In the genomic region with DNA sequence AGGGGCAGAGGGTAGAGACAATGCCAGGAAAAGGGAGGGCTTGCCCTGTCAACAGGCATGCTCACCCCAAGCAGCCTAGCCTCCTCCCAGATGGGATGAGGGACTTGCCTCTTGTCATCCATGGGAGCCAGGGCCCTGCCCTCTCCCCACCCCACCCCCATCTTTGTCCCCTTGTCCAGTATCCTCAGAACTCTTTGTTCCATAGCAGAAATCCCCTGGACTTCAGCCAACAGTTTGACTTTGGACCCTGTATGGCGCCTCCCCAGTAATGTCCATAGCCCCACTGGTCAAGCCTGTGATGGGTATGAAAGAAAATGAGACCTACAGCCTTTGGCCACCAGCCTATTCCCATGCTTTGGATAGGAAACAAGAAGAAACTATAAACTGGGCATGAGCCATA, we compare ENCODE assay signal across 14 mouse cellular contexts. TPM values are rescaled to one million over a fixed set of nuclear protein-coding genes. Genes with fewer than 3 reads are reported as not detected.
DNase-seq lines count a peak whose midpoint lies in the region; ATAC-seq and TF ChIP-seq lines count a peak whose summit lies in the region.
"Had no signal": no experiment of that assay in that cellular context is flagged by ENCODE, and none has a peak within 500 bp of the region (broad histone marks: within the 10 kb centered on the region; RNA-seq: fewer than 3 reads in every experiment).

No protein-coding gene starts in this region.

- peaks cover 49% of the 10 kb centered on the region for H3K4me1 ChIP-seq in hindbrain, embryonic 10.5 days (replicated peaks)
- peaks cover 18% of the 10 kb centered on the region for H3K4me1 ChIP-seq in hindbrain, embryonic 16.5 days (ENCODE audit: control insufficient read depth, insufficient read depth, low read depth, low read length)
- H3K4me1 ChIP-seq in liver, adult 2 months (ENCODE audit: control insufficient read depth, insufficient read depth, low read length), result peaks cover 10% of the 10 kb centered on the region

- TF ChIP-seq CTCF in liver, adult 2 months (IDR thresholded peaks at IDR 0.05; ENCODE audit: low read depth, low read length), result no peak
- TF ChIP-seq CTCF in Patski (IDR thresholded peaks at IDR 0.05), result no peak

- H3K9me3 ChIP-seq in hindbrain, embryonic 10.5 days, result no peaks in the 10 kb centered on the region
- H3K9me3 ChIP-seq in hindbrain, embryonic 16.5 days (ENCODE audit: control insufficient read depth, low read length), result no peaks in the 10 kb centered on the region
- H3K9me3 ChIP-seq: embryonic facial prominence, embryonic 12.5 days; forebrain, embryonic 13.5 days; midbrain, embryonic 13.5 days had no signal

- H3K27ac ChIP-seq in hindbrain, embryonic 10.5 days, result peak overlapping the region; percentile 86
- no peak overlapping the region for H3K27ac ChIP-seq in hindbrain, embryonic 16.5 days (ENCODE audit: low read depth, low read length)
- H3K27ac ChIP-seq in liver, adult 2 months (replicated peaks; ENCODE audit: insufficient read depth, low read depth, low read length), result no peak overlapping the region
- H3K27ac ChIP-seq: embryonic facial prominence, embryonic 12.5 days; forebrain, embryonic 13.5 days; midbrain, embryonic 13.5 days had no signal

- WGBS in hindbrain, embryonic 10.5 days, result 98% methylated on average over 1 of the region's 1 CpGs
- 75% methylated on average over 1 of the region's 1 CpGs for WGBS in hindbrain, embryonic 16.5 days
- WGBS in liver, adult 2 months, result 64% methylated on average over 1 of the region's 1 CpGs

- no peak for ATAC-seq in hindbrain, embryonic 16.5 days
- ATAC-seq in Patski, result peak; percentile 24
- ATAC-seq: forebrain, embryonic 13.5 days; midbrain, embryonic 13.5 days had no signal

- DNase-seq in hindbrain, embryonic 10.5 days (ENCODE audit: low spot score), result no peak
- DNase-seq in liver, adult 2 months (ENCODE audit: extremely low read depth, low read depth, low spot score), result peak; percentile 42
- no peak for DNase-seq in liver
- DNase-seq in Patski (ENCODE audit: low read depth, low spot score), result no peak
- peak; percentile 49 to 64 for DNase-seq in kidney, postnatal 36 days
- no peak for DNase-seq in right cerebral cortex, postnatal 10 days (ENCODE audit: low spot score in 2 of 2)
- DNase-seq in right cerebral cortex, postnatal 14 days, result no peak
- DNase-seq: cerebellum, postnatal 14 days; spleen, adult 18-20 months had no signal

- in situ Hi-C loops in Patski (cut with MboI; ENCODE audit: low pct_unique_long_range_greater_than_20kb), result no loop called here

- H3K4me3 ChIP-seq in hindbrain, embryonic 10.5 days, result no peak overlapping the region
- no peak overlapping the region for H3K4me3 ChIP-seq in hindbrain, embryonic 16.5 days (ENCODE audit: low read length)
- no peak overlapping the region for H3K4me3 ChIP-seq in liver, adult 2 months (ENCODE audit: insufficient read depth, low read depth, low read length)
- H3K4me3 ChIP-seq: embryonic facial prominence, embryonic 12.5 days; forebrain, embryonic 13.5 days; midbrain, embryonic 13.5 days had no signal

- peaks cover 37% of the 10 kb centered on the region for H3K36me3 ChIP-seq in hindbrain, embryonic 10.5 days
- H3K36me3 ChIP-seq in hindbrain, embryonic 16.5 days (ENCODE audit: control insufficient read depth, insufficient read depth, low read length), result no peaks in the 10 kb centered on the region
- peaks cover 11% of the 10 kb centered on the region for H3K36me3 ChIP-seq in liver, adult 2 months (ENCODE audit: control insufficient read depth, insufficient read depth, low read length)

- H3K27me3 ChIP-seq in hindbrain, embryonic 10.5 days (ENCODE audit: insufficient read depth, poor library complexity, severe bottlenecking), result no peaks in the 10 kb centered on the region
- H3K27me3 ChIP-seq in hindbrain, embryonic 16.5 days (replicated peaks; ENCODE audit: control insufficient read depth, insufficient read depth, low read length), result no peaks in the 10 kb centered on the region
- no peaks in the 10 kb centered on the region for H3K27me3 ChIP-seq in liver, adult 2 months (ENCODE audit: control insufficient read depth, insufficient read depth, low read length)
- H3K27me3 ChIP-seq in Patski, result no peaks in the 10 kb centered on the region
- H3K27me3 ChIP-seq: CH12.LX; embryonic facial prominence, embryonic 12.5 days; forebrain, embryonic 13.5 days; midbrain, embryonic 13.5 days had no signal

- no peak overlapping the region for H3K9ac ChIP-seq in hindbrain, embryonic 16.5 days (ENCODE audit: low read depth, low read length)
- H3K9ac ChIP-seq in liver, adult 2 months (ENCODE audit: low read depth, low read length), result no peak overlapping the region
- H3K9ac ChIP-seq: embryonic facial prominence, embryonic 12.5 days; forebrain, embryonic 13.5 days; midbrain, embryonic 13.5 days had no signal

- POLR2A ChIA-PET in Patski (lab: Charles Lee), result interaction anchor here (0.9 to 5.5 kb wide), 7 partner anchors 8 to 60 kb away, joined by 3 to 43 read pairs (median 4); a partner anchor contains a TSS

- H3K79me2 ChIP-seq in liver, adult 2 months (ENCODE audit: control insufficient read depth, insufficient read depth, low read length), result no peaks in the 10 kb centered on the region

- no peak for TF ChIP-seq POLR2A in liver, adult 2 months (IDR thresholded peaks at IDR 0.05; ENCODE audit: extremely low read depth, insufficient read depth, low read length)

- CTCF ChIA-PET in Patski (lab: Charles Lee), result interaction anchor here (1.2 to 1.7 kb wide), 5 partner anchors 9 to 120 kb away, joined by 3 to 6 read pairs (median 4); no protein-coding TSS in a partner anchor

- no peak overlapping the region for H3K4me2 ChIP-seq in hindbrain, embryonic 16.5 days (ENCODE audit: low read length)
- H3K4me2 ChIP-seq: embryonic facial prominence, embryonic 12.5 days; forebrain, embryonic 13.5 days; midbrain, embryonic 13.5 days had no signal

RNA-seq across cellular contexts. Expression of a gene that starts 16.6 kb away (rescaled TPM):
- 7.2 TPM in 2 replicates for polyA plus RNA-seq in hindbrain, embryonic 10.5 days (2016; fragmentation: Nextera tagmentation; extraction: Ambion mirVana)
- 8.0 and 9.8 TPM in 2 replicates for polyA plus RNA-seq in hindbrain, embryonic 16.5 days (2015; fragmentation: Nextera tagmentation; extraction: Ambion mirVana)
- 3.0 and 3.3 TPM in 2 replicates for total RNA-seq in liver, adult 2 months (2014; rRNA removed)
- 4.6 and 6.6 TPM in 2 replicates for polyA plus RNA-seq in liver, adult 2 months (2012; rRNA removed)
- 414 TPM for polyA plus RNA-seq in Patski (2021)

RNA-seq across cellular contexts. Expression of a gene that starts 47.3 kb away (rescaled TPM):
- 86.7 and 90.7 TPM in 2 replicates for polyA plus RNA-seq in hindbrain, embryonic 10.5 days (2016; fragmentation: Nextera tagmentation; extraction: Ambion mirVana)
- polyA plus RNA-seq in hindbrain, embryonic 16.5 days (2015; fragmentation: Nextera tagmentation; extraction: Ambion mirVana), result 116 and 117 TPM in 2 replicates
- total RNA-seq in liver, adult 2 months (2014; rRNA removed), result 50.2 and 52.9 TPM in 2 replicates
- 40.4 and 42.3 TPM in 2 replicates for polyA plus RNA-seq in liver, adult 2 months (2012; rRNA removed)
- polyA plus RNA-seq in Patski (2021), result 229 TPM

Comparison
In these comparisons a context has a peak if more than half of its experiments do, and no peak if none do; other contexts are left out.
1. DNase-seq: peak in liver, adult 2 months (single experiment) and kidney, postnatal 36 days (2 of 2); none in hindbrain, embryonic 10.5 days (single experiment), liver (single experiment), Patski (single experiment), right cerebral cortex, postnatal 10 days (0 of 2) and right cerebral cortex, postnatal 14 days (single experiment).
2. RNA of a gene that starts 16.6 kb away (polyA plus RNA-seq): 414 TPM in Patski (single experiment); 8.0 to 9.8 TPM in hindbrain, embryonic 16.5 days, 7.2 TPM in hindbrain, embryonic 10.5 days and 4.6 to 6.6 TPM in liver, adult 2 months; every median in the first group is over 10 times any median in the second.